Mouse (Mus musculus): ENCODE measurements around the gene Vrk1.

GRCm38 (mm10) chr12:106012161-106012560 is 2.1 kb downstream of the Vrk1 start:
- TF ChIP-seq CTCF (IDR thresholded peaks at IDR 0.05; ENCODE audit: control insufficient read depth, insufficient read depth, insufficient read length), result no peak
- no peak for TF ChIP-seq MYOD1 (IDR thresholded peaks at IDR 0.05; ENCODE audit: control insufficient read depth, insufficient read length, low read depth)
- no peak for TF ChIP-seq USF1 (IDR thresholded peaks at IDR 0.05; ENCODE audit: low read depth)
- TF ChIP-seq MAX (IDR thresholded peaks at IDR 0.05), result no peak
- no peak for TF ChIP-seq CEBPB (IDR thresholded peaks at IDR 0.05; ENCODE audit: low read depth)
- TF ChIP-seq FOSL1 (IDR thresholded peaks at IDR 0.05; ENCODE audit: insufficient read depth, low read length, poor library complexity, severe bottlenecking), result no peak
- no peak for TF ChIP-seq MYOG (IDR thresholded peaks at IDR 0.05; ENCODE audit: control insufficient read depth, extremely low read depth, insufficient read length)
